Mouse (Mus musculus) ovary, postnatal 10 days (tissue): Measurements from ENCODE around the gene Gemin5.
"Not testable (repeated sequence)": the region's sequence is repeated elsewhere in the genome, so short reads cannot be mapped to it uniquely, and the experiment has no call there.

ENCODE experiments used
- DNase-seq: peaks from one replicate; pipeline ENCODE4 v3.0.0; 2022; ENCODE audit warnings: low spot score

Gene Gemin5

DNA sequence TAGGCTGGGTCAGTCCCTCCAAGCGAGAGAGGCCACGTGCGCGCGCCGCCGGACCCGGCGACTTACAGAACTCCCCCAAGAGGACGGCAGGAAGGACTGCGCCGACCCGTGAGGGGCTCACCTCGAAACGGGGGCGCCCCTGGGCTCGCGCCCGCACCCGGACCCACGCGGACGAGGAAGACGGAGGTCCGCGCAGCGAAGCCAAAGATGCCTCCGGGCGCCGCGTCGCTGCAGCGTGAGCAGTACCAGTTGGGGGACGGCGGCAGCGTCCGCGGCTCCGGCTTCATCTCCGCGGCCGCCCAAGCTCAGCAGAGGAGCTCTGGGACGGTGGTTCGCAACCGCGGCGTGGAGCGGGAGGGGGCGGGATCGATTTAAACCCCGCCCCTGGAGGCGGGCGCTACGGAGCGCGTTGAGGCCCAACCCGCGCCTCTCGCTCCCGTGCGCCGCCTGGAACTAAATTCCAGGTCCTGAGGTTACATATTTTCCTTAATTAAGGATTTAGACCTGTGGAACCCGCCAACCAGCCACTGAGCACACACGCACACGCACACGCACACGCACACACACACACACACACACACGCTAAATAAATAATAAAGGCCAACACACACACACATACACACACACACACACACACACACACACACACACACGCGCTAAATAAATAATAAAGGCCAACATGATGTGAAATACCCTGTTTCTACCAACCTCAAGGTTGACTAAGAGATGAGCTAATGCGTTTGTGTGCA lies at the start of gene Gemin5:
Gene Gemin5, minus strand, starts transcription at position 373 of the 749 bp plus-strand sequence.
- peak; percentile 72 for DNase-seq

DNA sequence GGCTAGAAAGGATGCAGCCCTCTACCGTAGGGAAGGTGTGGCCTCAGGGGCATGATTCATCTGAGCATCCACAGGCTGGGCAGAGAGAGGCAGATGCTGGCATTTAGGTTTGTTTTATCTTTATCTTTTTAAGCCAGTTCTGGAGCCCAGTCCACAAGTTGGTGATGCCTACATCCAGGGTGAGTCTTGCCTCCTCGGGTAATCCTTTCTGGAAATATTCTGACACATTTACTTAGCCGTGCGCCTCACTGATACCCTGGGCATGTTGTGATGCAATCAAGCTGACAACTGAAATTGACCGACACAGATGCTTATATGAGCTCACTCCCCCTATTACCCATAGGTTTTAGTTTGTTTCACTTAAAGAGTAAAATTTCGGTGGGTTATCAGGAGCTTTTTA lies 48.5 kb upstream of the Gemin5 start:
- DNase-seq = no peak

DNA sequence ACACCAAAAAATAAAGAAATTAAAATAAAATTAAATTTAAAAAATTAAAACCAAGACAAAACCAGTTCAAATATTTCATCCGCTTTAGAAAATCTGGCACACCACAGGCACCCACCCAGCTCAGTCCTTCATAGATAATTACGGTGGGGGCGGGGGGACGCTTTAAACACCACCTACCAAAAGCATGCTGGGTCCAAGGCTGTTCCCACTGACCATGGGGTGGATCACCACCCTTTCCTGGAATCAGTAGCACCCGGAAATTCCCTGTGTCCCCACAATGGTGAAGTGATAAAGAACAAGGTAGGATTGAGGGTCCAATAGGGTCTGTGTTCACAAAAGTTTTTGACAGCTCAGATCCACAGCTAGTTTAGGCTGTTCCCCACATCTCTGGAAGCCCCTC lies 47.5 kb upstream of the Gemin5 start:
- DNase-seq = no peak

DNA sequence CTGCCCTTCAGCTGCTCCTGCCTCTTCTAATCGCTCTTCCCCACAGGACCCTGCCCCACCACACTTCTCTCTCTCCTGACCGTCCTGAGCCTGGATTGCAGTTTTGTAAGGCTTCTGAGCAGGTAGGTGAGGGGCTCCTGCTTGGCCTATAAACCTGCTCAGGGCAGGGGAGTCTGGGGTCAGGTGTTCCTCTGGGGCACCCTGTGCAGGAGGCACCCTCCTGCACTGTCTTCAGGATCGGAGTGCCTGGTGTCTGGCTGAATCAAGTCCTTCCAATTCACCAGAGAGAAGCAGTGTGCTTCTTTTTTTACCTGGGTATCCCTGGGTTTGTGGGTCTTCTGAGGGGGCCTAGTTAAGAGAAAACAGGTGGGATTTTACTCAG lies 46.7 kb upstream of the Gemin5 start:
- DNase-seq = not testable (repeated sequence)

DNA sequence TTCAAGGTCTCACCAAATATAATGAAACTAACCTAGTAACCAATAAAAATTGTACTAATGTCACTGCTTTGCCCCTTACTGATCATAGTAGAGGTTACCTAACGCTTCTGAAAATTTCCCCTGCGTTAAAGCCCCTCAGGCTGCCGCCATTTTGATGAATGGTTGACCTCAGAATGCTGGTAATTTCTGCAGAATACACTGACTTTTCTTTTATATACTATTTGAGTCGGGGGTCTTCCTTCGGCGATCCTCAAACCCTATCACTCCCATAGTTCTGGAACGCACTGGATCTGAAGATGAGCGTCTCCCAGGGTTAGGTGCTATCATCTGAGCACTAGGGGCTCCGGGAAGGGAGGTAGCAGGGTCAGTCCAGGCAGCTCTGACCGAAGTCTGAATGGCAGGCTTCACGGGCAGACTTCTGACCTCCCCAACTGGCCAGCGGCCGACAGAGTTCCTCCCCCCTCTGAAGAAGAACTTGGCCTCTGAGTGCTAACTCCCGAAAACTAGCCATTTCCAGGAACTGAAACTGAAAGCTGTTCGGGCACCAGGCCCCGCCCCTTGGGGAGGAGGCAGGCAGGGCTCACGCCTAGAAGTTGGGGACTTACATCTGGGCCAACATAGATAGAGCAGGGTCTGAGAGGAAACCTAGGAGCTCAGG lies 46.2 kb upstream of the Gemin5 start:
- DNase-seq = peak; percentile 49

DNA sequence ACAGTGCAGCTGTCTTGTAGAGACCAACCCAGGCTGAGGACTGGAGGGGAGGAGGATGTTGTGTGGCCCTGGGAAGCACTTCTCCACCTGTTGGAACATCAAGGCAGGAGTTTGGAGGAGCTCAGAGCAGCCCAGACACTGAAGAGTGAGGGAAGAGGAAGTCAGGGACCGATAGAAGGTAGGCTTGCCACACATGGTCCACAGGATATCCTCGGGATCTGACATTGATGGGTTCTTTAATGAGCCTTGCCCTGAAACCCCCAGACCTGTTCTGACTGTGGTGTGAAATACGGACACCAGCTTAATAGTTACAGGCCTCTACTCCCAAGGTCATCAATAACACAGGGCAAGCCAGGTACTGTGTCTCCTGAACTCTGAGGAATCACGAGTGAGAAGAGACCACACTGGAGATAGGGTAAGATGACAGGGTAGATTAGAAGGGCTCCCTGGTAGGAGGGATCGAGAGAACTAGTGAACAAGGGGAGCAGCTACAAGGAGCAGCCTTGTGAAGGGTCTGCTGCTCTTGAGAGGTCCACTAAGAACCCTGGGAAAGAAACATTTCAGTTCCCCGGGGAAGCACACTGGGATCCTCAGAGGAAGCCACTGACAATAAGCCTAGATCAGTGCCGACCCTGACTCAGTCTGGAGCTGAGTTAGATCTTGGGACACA lies 45.5 kb upstream of the Gemin5 start:
- DNase-seq = no peak

DNA sequence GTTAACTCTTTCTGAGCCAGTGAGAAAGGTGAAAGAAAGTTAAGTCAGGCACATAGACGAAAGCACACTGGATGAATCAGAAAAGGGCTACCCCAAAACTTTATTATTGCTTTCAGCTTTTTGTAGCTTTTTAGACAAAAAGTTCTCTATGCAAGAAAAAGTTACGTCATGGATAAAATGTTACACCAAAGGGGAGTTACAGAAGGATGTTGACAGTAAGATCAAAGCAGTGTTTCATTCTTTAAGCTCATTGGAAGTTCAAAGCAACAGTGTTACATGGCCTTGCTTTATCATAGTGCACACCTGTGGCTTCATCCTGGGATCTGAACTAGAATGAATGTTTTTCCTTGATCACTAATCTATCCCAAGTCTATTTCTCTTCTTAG lies 43.3 kb upstream of the Gemin5 start:
- no peak for DNase-seq

DNA sequence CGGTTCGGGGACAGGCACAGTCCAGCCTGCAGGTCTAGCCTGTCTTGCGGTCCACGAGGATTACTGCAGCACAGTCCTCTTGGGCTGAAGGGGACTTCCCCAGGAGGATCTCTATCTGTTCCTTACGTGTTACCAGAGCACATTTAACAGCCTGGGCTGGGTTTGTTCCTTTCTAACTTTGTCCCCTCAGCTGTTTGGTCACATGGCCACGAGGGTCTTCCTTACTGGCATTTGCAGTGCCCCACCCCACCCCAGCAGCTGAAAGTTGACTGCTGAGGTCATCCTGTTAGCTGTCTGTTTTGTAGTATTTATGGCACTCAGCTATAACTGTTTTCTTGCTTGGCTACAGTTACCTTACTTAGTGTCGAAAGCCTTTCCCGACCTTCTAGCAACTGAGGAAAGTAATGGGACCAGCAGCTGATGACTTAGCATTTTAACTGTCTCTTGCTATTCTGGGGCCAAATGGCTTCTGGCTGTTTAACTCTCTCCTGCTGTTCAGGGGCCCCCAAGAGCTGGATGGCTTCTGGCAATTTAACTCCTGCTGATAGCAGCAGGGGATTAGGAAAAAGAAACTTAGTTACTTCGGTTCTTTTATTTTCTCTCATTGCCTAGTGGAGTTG lies 42.8 kb upstream of the Gemin5 start:
- DNase-seq = no peak

DNA sequence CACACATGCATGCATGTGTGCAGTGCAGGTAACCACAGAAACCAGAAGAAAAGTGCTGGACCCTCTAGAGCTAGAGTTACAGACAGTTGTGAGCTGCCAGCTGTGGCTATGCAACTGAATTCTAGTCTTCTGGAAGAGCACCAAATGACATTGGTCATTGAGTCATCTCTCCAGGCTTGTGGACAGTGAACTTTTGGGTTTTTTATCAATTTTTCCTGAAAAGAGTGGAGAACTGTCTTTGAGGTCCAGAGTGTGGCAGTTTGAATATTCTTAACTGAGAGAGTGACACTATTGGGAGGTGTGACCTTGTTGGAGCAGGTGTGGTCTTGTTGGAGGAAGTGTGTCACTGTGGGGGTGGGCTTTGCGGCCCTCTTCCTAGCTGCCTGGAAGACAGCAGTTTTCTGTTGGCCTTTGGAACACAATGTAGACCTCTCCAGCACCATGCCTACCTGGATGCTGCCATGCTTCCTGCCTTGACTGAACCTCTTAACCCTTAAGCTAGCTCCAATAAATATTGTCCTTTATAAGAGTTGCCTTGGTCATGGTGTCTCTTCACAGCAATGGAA lies 42.1 kb upstream of the Gemin5 start:
- DNase-seq = no peak

DNA sequence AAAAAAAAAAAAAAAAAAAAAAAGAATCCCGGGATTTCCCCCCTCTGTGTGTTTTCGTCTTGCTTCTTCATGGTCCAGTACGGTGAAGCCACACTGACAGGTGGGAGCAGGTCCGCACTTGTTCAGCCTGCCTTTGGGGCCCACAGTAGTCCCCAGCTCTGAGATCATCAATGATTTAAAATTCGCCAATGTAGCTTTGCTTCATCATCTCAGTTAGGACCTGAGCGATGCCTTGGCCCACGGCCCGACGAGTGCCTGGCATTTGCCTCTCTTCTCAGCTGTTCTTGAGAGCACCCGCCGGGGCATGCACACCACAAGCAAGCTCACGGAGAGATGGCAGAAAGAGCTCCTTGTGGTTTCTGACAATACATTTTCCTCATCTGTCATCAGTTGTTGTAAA lies 32.7 kb upstream of the Gemin5 start:
- no peak for DNase-seq

DNA sequence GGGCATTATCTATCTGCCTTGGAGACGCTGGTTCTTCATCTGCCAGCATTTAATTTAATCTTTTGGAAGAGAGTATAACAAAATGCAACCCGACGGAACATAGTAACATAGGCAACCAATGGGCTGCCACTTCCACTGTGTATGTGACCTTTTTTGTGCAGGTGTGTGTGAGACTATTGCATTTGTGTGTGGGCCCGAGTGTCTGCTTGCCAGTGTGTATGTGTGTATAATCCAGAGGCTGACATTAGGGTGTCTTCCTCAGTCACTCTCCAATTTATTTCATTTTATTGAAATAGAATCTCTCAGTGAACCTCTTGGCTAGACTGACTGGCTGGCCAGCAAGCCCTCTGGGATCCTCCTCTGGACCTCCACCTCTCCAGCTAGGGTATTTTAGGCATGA lies 31.9 kb upstream of the Gemin5 start:
- DNase-seq = no peak

DNA sequence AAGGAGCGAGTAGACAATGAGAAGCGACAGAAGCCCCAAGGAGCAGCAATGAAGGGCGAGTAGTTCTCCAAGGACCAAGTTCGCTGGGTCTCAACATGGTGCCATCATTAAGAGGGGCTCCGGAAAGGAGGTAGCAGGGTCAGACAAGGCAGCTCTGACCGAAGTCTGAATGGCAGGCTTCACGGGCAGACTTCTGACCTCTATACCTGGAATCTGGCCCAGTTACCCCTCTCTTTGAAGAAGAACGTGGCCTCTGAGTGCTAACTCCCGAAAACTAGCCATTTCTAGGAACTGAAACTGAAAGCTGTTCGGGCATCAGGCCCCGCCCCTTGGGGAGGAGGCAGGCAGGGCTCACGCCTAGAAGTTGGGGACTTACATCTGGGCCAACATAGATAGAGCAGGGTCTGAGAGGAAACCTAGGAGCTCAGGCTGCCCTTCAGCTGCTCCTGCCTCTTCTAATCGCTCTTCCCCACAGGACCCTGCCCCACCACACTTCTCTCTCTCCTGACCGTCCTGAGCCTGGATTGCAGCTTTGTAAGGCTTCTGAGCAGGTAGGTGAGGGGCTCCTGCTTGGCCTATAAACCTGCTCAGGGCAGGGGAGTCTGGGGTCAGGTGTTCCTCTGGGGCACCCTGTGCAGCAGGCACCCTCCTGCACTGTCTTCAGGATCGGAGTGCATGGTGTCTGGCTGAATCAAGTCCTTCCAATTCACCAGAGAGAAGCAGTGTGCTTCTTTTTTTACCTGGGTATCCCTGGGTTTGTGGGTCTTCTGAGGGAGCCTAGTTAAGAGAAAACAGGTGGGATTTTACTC lies 31.1 kb upstream of the Gemin5 start, which contains the start of the genes Igtp and Irgm2:
Gene Igtp, plus strand, starts transcription at position 328 of the 809 bp plus-strand sequence.
Gene Irgm2, plus strand, starts transcription at position 390 of the 809 bp plus-strand sequence.
- peak; percentile 53 for DNase-seq

DNA sequence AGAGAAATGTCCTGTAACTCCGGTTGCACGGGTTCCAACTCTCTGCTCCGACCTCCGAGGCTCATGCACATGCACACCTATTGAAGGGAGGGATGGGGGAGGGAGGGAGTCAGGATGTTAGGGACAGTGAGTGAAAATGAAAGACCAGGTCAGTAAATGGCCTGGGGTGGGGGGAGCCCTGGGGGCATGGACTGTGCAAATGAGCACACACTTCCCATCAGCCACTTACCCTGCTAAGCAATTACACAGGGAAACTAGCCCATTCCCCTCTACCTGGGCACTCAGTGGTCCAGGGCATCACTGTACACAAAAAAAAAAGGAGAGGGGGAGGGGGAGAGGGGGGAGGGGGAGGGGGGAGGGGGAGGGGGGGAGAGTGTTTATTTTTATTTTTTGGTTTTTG lies 30.3 kb upstream of the Gemin5 start:
- no peak for DNase-seq

DNA sequence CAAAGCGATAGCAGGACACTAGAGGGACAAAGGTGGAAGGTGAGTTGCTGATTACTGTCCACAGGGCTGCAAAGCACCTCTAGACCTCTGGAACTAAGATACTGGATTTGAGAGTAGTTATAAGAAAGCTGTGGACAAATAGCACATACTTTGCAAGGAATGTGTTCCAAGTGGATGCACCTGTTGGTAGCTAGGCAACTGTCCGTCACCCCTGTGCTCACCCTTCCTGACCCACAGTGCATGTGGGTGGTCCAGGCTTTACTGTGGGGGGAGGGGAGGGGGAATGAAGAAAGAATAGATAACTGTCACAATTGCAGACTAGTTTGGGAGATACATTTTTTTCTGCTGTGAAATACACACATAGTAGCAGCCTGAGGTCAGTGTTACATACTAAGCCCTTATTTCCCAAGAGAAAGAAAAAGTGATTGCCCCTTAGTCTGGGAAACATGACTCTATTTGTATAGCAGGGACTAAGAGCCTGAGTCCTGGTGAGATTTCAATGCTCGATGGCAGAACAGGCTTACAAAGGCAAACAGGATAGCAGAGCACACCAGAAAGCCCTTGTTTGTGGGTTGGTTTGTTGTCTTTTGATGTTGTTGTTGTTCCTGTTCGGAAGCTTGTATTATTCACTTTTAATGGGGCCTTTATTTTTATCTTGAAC lies 25.7 kb upstream of the Gemin5 start:
- DNase-seq = no peak

DNA sequence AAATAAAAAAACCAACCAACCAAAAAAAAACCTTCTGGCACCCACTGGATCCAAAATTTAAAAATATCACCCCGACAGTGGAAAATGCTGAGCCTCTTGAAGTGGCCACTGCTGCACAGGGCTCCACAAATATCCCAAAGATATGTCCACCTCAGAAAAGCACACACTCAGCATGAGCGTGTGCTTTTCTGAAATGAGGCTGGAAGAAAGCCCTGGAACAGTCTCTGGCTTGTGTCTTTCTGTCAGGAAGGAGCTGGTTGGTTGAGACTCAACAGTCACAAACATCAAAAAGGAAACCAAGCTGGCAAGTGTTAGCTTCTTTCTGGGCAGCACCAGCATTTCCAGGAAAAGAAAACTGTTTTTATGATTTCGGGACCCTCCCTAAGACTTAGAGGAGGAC lies 25.0 kb upstream of the Gemin5 start:
- DNase-seq = no peak

DNA sequence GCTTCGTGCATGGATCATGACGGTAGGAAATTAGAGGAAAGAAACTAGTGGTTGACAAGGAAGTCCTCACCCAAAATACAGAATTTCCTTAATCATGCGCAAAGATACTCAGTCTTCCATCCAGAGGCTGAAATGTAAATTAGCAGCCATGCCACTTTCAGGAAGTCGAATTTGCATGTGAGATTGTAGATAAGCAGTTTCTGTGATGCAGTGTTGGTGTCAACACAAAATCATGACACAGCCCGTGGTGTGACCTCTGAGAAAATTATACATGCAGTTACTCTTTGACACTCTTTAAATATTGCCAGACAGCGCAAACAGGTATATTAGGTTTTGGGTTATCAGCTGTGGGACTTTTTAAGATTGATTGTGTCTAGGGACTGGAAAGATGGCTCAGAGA lies 21.3 kb upstream of the Gemin5 start:
- DNase-seq = no peak

DNA sequence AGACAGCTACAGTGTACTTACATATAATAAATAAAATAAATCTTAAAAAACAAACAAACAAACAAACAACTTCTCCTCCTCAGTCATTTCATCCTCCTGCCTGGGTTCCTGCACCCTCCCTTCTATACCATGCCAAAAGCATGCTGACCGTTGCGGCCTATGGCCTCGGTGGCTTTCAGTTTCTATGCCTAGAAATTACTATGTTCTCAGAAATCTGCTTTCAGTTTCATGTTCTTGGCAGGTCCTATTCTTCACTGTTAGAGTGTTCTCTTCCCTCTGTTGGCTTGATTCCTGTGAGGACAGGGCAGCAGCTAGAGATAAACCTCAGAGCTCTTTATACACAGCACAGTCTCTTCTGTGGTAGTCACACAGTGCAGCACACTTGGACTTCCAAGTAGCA lies 15.2 kb upstream of the Gemin5 start:
- DNase-seq = no peak

DNA sequence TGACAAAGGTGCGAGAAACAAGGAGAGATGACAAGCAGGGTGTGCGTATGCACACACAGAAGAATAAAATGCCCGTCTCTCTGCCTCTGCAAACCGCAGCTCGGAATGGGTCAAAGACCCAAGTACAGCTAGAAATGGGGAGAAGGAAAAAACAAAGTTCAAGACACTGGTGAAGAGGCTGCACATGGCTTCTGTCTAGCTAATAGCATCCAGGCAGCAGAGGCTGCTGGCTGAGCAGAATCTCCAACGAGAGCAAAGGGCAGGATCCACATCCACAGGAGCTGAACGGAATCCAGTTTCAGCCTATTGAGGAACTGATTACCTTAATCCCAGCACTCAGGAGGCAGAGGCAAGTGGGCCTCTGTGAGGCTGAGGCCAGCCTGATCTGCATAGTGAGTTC lies 12.4 kb upstream of the Gemin5 start:
- DNase-seq = no peak

DNA sequence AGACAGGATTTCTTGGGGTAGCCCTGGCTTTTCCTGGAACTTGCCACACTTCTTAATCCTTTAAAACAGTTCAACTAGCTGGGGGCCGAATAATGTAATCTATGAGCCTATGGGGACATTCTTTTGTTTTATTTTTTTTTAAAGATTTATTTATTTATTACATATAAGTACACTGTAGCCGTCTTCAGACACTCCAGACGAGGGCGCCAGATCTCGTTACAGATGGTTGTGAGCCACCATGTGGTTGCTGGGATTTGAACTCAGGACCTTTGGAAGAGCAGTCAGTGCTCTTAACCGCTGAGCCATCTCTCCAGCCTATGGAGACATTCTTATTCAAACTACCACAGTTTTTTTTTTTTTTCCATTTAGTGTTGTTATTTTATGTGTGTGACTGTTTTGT lies 11.6 kb upstream of the Gemin5 start:
- DNase-seq = not testable (repeated sequence)

DNA sequence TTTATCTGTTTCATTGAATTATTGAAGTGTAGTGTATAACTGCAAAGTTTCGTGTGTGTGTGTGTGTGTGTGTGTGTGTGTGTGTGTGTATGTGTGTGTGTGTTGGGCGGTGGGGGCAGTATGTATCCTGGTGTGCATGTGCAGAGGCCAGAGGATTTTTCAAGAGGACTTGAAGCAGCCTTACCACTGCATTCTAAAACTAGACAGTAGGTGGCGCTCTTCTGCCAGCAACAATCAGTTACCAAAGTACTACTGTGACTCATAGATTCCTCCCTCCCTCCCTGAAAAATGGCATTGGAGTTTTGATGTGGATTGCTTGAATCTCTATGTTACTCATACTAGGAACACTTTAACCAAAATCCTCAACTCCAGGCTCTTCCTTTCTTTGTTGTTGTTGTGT lies 11.2 kb upstream of the Gemin5 start:
- DNase-seq = peak; percentile 21
